Comparison of ENCODE assay signal across 19 mouse cellular contexts in genomic region chr5:116553106-116553505, GRCm38 (mm10). TPM values are rescaled to one million over a fixed set of nuclear protein-coding genes. Genes with fewer than 3 reads are reported as not detected.
DNase-seq lines count a peak whose midpoint lies in the region; ATAC-seq lines count a peak whose summit lies in the region.
"Had no signal": no experiment of that assay in that cellular context is flagged by ENCODE, and none has a peak within 500 bp of the region (broad histone marks: within the 10 kb centered on the region; RNA-seq: fewer than 3 reads in every experiment).

No protein-coding gene starts in this region.

- no peak overlapping the region for H3K4me2 ChIP-seq in forebrain, embryonic 14.5 days (ENCODE audit: low read length)
- no peak overlapping the region for H3K4me2 ChIP-seq in forebrain, embryonic 12.5 days
- no peak overlapping the region for H3K4me2 ChIP-seq in hindbrain, embryonic 11.5 days (replicated peaks; ENCODE audit: low read depth, low read length)
- no peak overlapping the region for H3K4me2 ChIP-seq in midbrain, embryonic 12.5 days (replicated peaks)
- H3K4me2 ChIP-seq: heart, embryonic 12.5 days; hindbrain, embryonic 14.5 days had no signal

- DNase-seq in forebrain, embryonic 14.5 days (ENCODE audit: low spot score), result no peak
- no peak for DNase-seq in hindbrain, embryonic 10.5 days (ENCODE audit: low spot score)
- no peak for DNase-seq in hindbrain, embryonic 11.5 days (ENCODE audit: low spot score)
- peak; percentile 31 for DNase-seq in retina, embryonic 14.5 days (ENCODE audit: low spot score)
- DNase-seq in limb, embryonic 10.5 days (ENCODE audit: low spot score), result no peak
- DNase-seq: adrenal gland, adult 8-10 months; adrenal gland, postnatal 36 days; B cell, adult 2 months; cerebellum, adult 2 months; cerebellum, postnatal 10 days; gastrocnemius, postnatal 14 days; heart, adult 2 months had no signal

- H3K27ac ChIP-seq in forebrain, embryonic 14.5 days (ENCODE audit: low read depth, low read length), result peak overlapping the region; percentile 39; the same call in 1 of the 2 replicates
- H3K27ac ChIP-seq in forebrain, embryonic 12.5 days, result no peak overlapping the region
- 0 out of 2 replicates have a peak overlapping the region, but pooled peaks have one; percentile 5 for H3K27ac ChIP-seq in hindbrain, embryonic 10.5 days
- H3K27ac ChIP-seq in hindbrain, embryonic 11.5 days (ENCODE audit: low read depth, low read length), result no peak overlapping the region
- peak overlapping the region; percentile 67 for H3K27ac ChIP-seq in midbrain, embryonic 12.5 days (replicated peaks)
- H3K27ac ChIP-seq in limb, embryonic 10.5 days, result no peak overlapping the region
- H3K27ac ChIP-seq: embryonic facial prominence, embryonic 10.5 days; heart, adult 2 months; hindbrain, embryonic 14.5 days had no signal

- H3K36me3 ChIP-seq in forebrain, embryonic 14.5 days (ENCODE audit: control insufficient read depth, insufficient read depth, low read length), result peaks cover 14% of the 10 kb centered on the region
- H3K36me3 ChIP-seq in forebrain, embryonic 12.5 days (replicated peaks), result peaks cover 14% of the 10 kb centered on the region
- peaks cover 53% of the 10 kb centered on the region for H3K36me3 ChIP-seq in hindbrain, embryonic 10.5 days
- no peaks in the 10 kb centered on the region for H3K36me3 ChIP-seq in hindbrain, embryonic 11.5 days (ENCODE audit: control insufficient read depth, insufficient read depth, low read length)
- H3K36me3 ChIP-seq in midbrain, embryonic 12.5 days, result peaks cover 27% of the 10 kb centered on the region
- H3K36me3 ChIP-seq in limb, embryonic 10.5 days, result no peaks in the 10 kb centered on the region
- H3K36me3 ChIP-seq: embryonic facial prominence, embryonic 10.5 days; G1E; heart, embryonic 12.5 days had no signal

- 8% methylated on average over 2 of the region's 2 CpGs for WGBS in forebrain, embryonic 14.5 days
- 11% methylated on average over 2 of the region's 2 CpGs for WGBS in forebrain, embryonic 12.5 days
- 23% methylated on average over 2 of the region's 2 CpGs for WGBS in hindbrain, embryonic 10.5 days
- 52% methylated on average over 2 of the region's 2 CpGs for WGBS in hindbrain, embryonic 11.5 days
- WGBS in midbrain, embryonic 12.5 days, result 8% methylated on average over 2 of the region's 2 CpGs
- 65% methylated on average over 2 of the region's 2 CpGs for WGBS in limb, embryonic 10.5 days

- H3K9ac ChIP-seq in forebrain, embryonic 14.5 days (ENCODE audit: low read length), result no peak overlapping the region
- H3K9ac ChIP-seq in forebrain, embryonic 12.5 days, result no peak overlapping the region
- no peak overlapping the region for H3K9ac ChIP-seq in hindbrain, embryonic 11.5 days (ENCODE audit: low read depth, low read length)
- no peak overlapping the region for H3K9ac ChIP-seq in midbrain, embryonic 12.5 days (replicated peaks)
- H3K9ac ChIP-seq: heart, embryonic 12.5 days; hindbrain, embryonic 14.5 days had no signal

- H3K27me3 ChIP-seq in forebrain, embryonic 14.5 days (replicated peaks; ENCODE audit: control insufficient read depth, insufficient read depth, low read length), result no peaks in the 10 kb centered on the region
- H3K27me3 ChIP-seq in forebrain, embryonic 12.5 days, result no peaks in the 10 kb centered on the region
- no peaks in the 10 kb centered on the region for H3K27me3 ChIP-seq in hindbrain, embryonic 10.5 days (ENCODE audit: insufficient read depth, poor library complexity, severe bottlenecking)
- H3K27me3 ChIP-seq in hindbrain, embryonic 11.5 days (ENCODE audit: control insufficient read depth, insufficient read depth, low read length), result no peaks in the 10 kb centered on the region
- no peaks in the 10 kb centered on the region for H3K27me3 ChIP-seq in midbrain, embryonic 12.5 days
- no peaks in the 10 kb centered on the region for H3K27me3 ChIP-seq in limb, embryonic 10.5 days (ENCODE audit: low read depth, poor library complexity, severe bottlenecking)
- H3K27me3 ChIP-seq: heart, embryonic 12.5 days had no signal

- no peak overlapping the region for H3K4me3 ChIP-seq in forebrain, embryonic 14.5 days (ENCODE audit: low read depth, low read length)
- no peak overlapping the region for H3K4me3 ChIP-seq in forebrain, embryonic 12.5 days (replicated peaks)
- H3K4me3 ChIP-seq in hindbrain, embryonic 10.5 days, result no peak overlapping the region
- no peak overlapping the region for H3K4me3 ChIP-seq in hindbrain, embryonic 11.5 days (ENCODE audit: low read depth, low read length)
- no peak overlapping the region for H3K4me3 ChIP-seq in midbrain, embryonic 12.5 days
- no peak overlapping the region for H3K4me3 ChIP-seq in limb, embryonic 10.5 days
- H3K4me3 ChIP-seq: embryonic facial prominence, embryonic 10.5 days; heart, adult 2 months; heart, embryonic 12.5 days had no signal

- no peak for ATAC-seq in forebrain, embryonic 14.5 days
- no peak for ATAC-seq in forebrain, embryonic 12.5 days (ENCODE audit: low FRiP score)
- no peak for ATAC-seq in hindbrain, embryonic 11.5 days (ENCODE audit: low FRiP score)
- ATAC-seq in midbrain, embryonic 12.5 days (ENCODE audit: low FRiP score, low read depth), result no peak
- ATAC-seq: CD4-positive, CD25-positive, alpha-beta regulatory T cell, adult 4 months had no signal

- H3K4me1 ChIP-seq in forebrain, embryonic 14.5 days (ENCODE audit: control insufficient read depth, insufficient read depth, low read length), result peaks cover 13% of the 10 kb centered on the region
- peaks cover 30% of the 10 kb centered on the region for H3K4me1 ChIP-seq in forebrain, embryonic 12.5 days
- H3K4me1 ChIP-seq in hindbrain, embryonic 10.5 days (replicated peaks), result peaks cover 35% of the 10 kb centered on the region
- peaks cover 6% of the 10 kb centered on the region; the same call in 1 of the 2 replicates for H3K4me1 ChIP-seq in hindbrain, embryonic 11.5 days (replicated peaks; ENCODE audit: control insufficient read depth, insufficient read depth, low read length)
- peaks cover 36% of the 10 kb centered on the region for H3K4me1 ChIP-seq in midbrain, embryonic 12.5 days
- H3K4me1 ChIP-seq in limb, embryonic 10.5 days, result no peaks in the 10 kb centered on the region
- H3K4me1 ChIP-seq: embryonic facial prominence, embryonic 10.5 days; heart, embryonic 12.5 days had no signal

- H3K9me3 ChIP-seq in forebrain, embryonic 14.5 days (replicated peaks; ENCODE audit: control insufficient read depth, low read length), result 0 out of 2 replicates have a peak, but pooled peaks cover 3% of the 10 kb centered on the region
- peaks cover 9% of the 10 kb centered on the region; the same call in 1 of the 2 replicates for H3K9me3 ChIP-seq in forebrain, embryonic 12.5 days
- H3K9me3 ChIP-seq in hindbrain, embryonic 10.5 days, result peaks cover 11% of the 10 kb centered on the region; the same call in 1 of the 2 replicates
- no peaks in the 10 kb centered on the region for H3K9me3 ChIP-seq in hindbrain, embryonic 11.5 days (ENCODE audit: control insufficient read depth, low read length)
- H3K9me3 ChIP-seq in midbrain, embryonic 12.5 days, result 0 out of 2 replicates have a peak, but pooled peaks cover 8% of the 10 kb centered on the region
- no peaks in the 10 kb centered on the region for H3K9me3 ChIP-seq in limb, embryonic 10.5 days (replicated peaks)

RNA-seq across cellular contexts. Expression of gene Srrm4, which starts 38.5 kb away (rescaled TPM):
- 20.0 and 28.8 TPM in 2 replicates for polyA plus RNA-seq in forebrain, embryonic 14.5 days (2014; fragmentation: Nextera tagmentation; extraction: Ambion mirVana)
- polyA plus RNA-seq in forebrain, embryonic 12.5 days (2016; fragmentation: Nextera tagmentation; extraction: Ambion mirVana), result 21.6 and 22.4 TPM in 2 replicates
- 15.2 and 20.3 TPM in 2 replicates for polyA plus RNA-seq in hindbrain, embryonic 10.5 days (2016; fragmentation: Nextera tagmentation; extraction: Ambion mirVana)
- polyA plus RNA-seq in hindbrain, embryonic 11.5 days (2014; fragmentation: Nextera tagmentation; extraction: Ambion mirVana), result 24.8 and 32.0 TPM in 2 replicates
- polyA plus RNA-seq in midbrain, embryonic 12.5 days (2016; fragmentation: Nextera tagmentation; extraction: Ambion mirVana), result 21.8 and 24.0 TPM in 2 replicates
- polyA plus RNA-seq in limb, embryonic 10.5 days (2016; fragmentation: Nextera tagmentation; extraction: Ambion mirVana), result 0.04 TPM in 1 of 2 replicates, not detected in the other
- polyA plus RNA-seq: G1E had no signal

Comparison
In these comparisons a context has a peak if more than half of its experiments do, and no peak if none do; other contexts are left out.
1. H3K27ac ChIP-seq: peak in forebrain, embryonic 14.5 days (single experiment), hindbrain, embryonic 10.5 days (single experiment) and midbrain, embryonic 12.5 days (single experiment); none in forebrain, embryonic 12.5 days (single experiment), hindbrain, embryonic 11.5 days (single experiment) and limb, embryonic 10.5 days (single experiment).
2. RNA of gene Srrm4, which starts 38.5 kb away (polyA plus RNA-seq): 24.8 to 32.0 TPM in hindbrain, embryonic 11.5 days, 21.6 to 22.4 TPM in forebrain, embryonic 12.5 days, 21.8 to 24.0 TPM in midbrain, embryonic 12.5 days, 15.2 to 20.3 TPM in hindbrain, embryonic 10.5 days and 20.0 to 28.8 TPM in forebrain, embryonic 14.5 days; 0.04 TPM in limb, embryonic 10.5 days; every median in the first group is over 10 times any median in the second.